Mouse (Mus musculus) spleen, adult 2 months (tissue): ENCODE results near the gene Strip1.

Source experiments
- CTCF ChIP-seq: fragments of 200-500 bp; IDR thresholded peaks from 2 replicates; pipeline ENCODE4 v1.5.1; 2011; ENCODE audit warnings: mild to moderate bottlenecking, inconsistent platforms; ENCODE audit not compliant: insufficient read depth, insufficient read length, insufficient replicate concordance; ENCODE audit errors: extremely low read depth
- POLR2A ChIP-seq: fragments of 200-500 bp; IDR thresholded peaks from 2 replicates; pipeline ENCODE4 v1.6.1; 2011; ENCODE audit warnings: low read depth, low read length, inconsistent platforms

- TF ChIP-seq CTCF (no peak), POLR2A (no peak)
Observed at GRCm38 (mm10) chr3:107600127-107600526, 31.4 kb downstream of the Strip1 start.
